24 mouse cellular contexts compared by ENCODE assay signal in the genomic region with DNA sequence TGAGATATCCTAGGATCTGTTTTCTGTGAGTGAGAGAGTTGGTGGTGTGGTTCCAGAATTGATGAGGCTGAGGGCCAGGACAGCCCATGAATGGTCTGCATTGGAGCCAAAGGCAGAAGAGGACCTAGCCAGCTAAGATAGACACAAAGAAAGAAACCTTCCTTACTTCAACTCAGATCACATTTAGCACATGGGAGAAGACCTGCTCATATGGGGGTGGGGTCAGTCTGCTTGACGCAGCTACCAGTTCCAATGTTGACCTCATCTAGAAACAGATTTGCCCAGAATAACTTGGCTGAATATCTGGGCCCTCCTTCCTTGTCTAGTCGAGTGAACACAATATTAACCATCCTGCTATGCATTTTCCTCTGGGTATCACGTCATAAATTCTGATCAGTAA.
A peak's percentile ranks its signal among the peaks of the same experiment; 100 is the strongest.
DNase-seq lines count a peak whose midpoint lies in the region; ATAC-seq and TF ChIP-seq lines count a peak whose summit lies in the region.
"Had no signal": no experiment of that assay in that cellular context is flagged by ENCODE, and none has a peak within 500 bp of the region (broad histone marks: within the 10 kb centered on the region; RNA-seq: fewer than 3 reads in every experiment).

No protein-coding gene starts in this region.

- 80% methylated on average over 3 of the region's 3 CpGs for WGBS in heart, embryonic 10.5 days
- WGBS in heart, embryonic 12.5 days, result 75% methylated on average over 3 of the region's 3 CpGs
- WGBS in liver, embryonic 12.5 days (ENCODE audit: insufficient replicate concordance), result 79% methylated on average over 3 of the region's 3 CpGs
- 83% methylated on average over 3 of the region's 3 CpGs for WGBS in liver, embryonic 11.5 days
- WGBS in liver, embryonic 16.5 days (ENCODE audit: insufficient replicate concordance), result 80% methylated on average over 3 of the region's 3 CpGs

- no peak for ATAC-seq in heart, embryonic 12.5 days (ENCODE audit: insufficient number of reproducible peaks, low FRiP score)
- no peak for ATAC-seq in liver, embryonic 12.5 days
- ATAC-seq in liver, embryonic 11.5 days (replicated peaks; ENCODE audit: low FRiP score), result no peak
- no peak for ATAC-seq in liver, embryonic 16.5 days (ENCODE audit: low read depth)
- ATAC-seq: activated CD4-positive, CD25-positive, alpha-beta regulatory T cell, adult 4 months; CD4-positive, CD25-positive, alpha-beta regulatory T cell, adult 4 months; forebrain, embryonic 14.5 days had no signal

- H3K36me3 ChIP-seq in heart, embryonic 10.5 days, result no peaks in the 10 kb centered on the region
- H3K36me3 ChIP-seq in heart, embryonic 12.5 days, result no peaks in the 10 kb centered on the region
- no peaks in the 10 kb centered on the region for H3K36me3 ChIP-seq in liver, embryonic 12.5 days
- no peaks in the 10 kb centered on the region for H3K36me3 ChIP-seq in liver, embryonic 11.5 days (ENCODE audit: control insufficient read depth, insufficient read depth, low read length)
- peaks cover 0 to 20% of the 10 kb centered on the region in 2 experiments; a peak in 2 of 4 replicates for H3K36me3 ChIP-seq in MEL (ENCODE audit: control insufficient read depth in 1 of 2, insufficient read depth in 2 of 2, low read length in 2 of 2)
- H3K36me3 ChIP-seq in liver, embryonic 16.5 days (ENCODE audit: control insufficient read depth, insufficient read depth), result no peaks in the 10 kb centered on the region
- H3K36me3 ChIP-seq: embryonic facial prominence, embryonic 12.5 days; embryonic facial prominence, embryonic 15.5 days; heart, embryonic 15.5 days; hindbrain, embryonic 12.5 days; hindbrain, embryonic 15.5 days had no signal

- H3K4me1 ChIP-seq in heart, embryonic 10.5 days, result peaks cover 44% of the 10 kb centered on the region
- H3K4me1 ChIP-seq in heart, embryonic 12.5 days (replicated peaks), result peaks cover 40% of the 10 kb centered on the region
- peaks cover 69% of the 10 kb centered on the region for H3K4me1 ChIP-seq in liver, embryonic 12.5 days
- peaks cover 40% of the 10 kb centered on the region for H3K4me1 ChIP-seq in liver, embryonic 11.5 days (replicated peaks; ENCODE audit: control insufficient read depth, insufficient read depth, low read length)
- peaks cover 5 to 23% of the 10 kb centered on the region in 2 experiments for H3K4me1 ChIP-seq in MEL (ENCODE audit: control insufficient read depth in 1 of 2, insufficient read depth in 2 of 2, low read length in 2 of 2)
- peaks cover 44% of the 10 kb centered on the region for H3K4me1 ChIP-seq in liver, embryonic 16.5 days (ENCODE audit: control insufficient read depth, low read depth, low read length)
- H3K4me1 ChIP-seq: hindbrain, embryonic 15.5 days had no signal

- H3K9ac ChIP-seq in heart, embryonic 12.5 days, result no peak overlapping the region
- H3K9ac ChIP-seq in liver, embryonic 12.5 days, result no peak overlapping the region
- no peak overlapping the region for H3K9ac ChIP-seq in liver, embryonic 11.5 days (ENCODE audit: low read depth, low read length)
- no peak overlapping the region for H3K9ac ChIP-seq in MEL (ENCODE audit: control insufficient read depth, low read depth, low read length, poor library complexity, severe bottlenecking)
- no peak overlapping the region for H3K9ac ChIP-seq in liver, embryonic 16.5 days (ENCODE audit: low read depth, low read length)
- H3K9ac ChIP-seq: embryonic facial prominence, embryonic 12.5 days; embryonic facial prominence, embryonic 15.5 days; heart, embryonic 15.5 days; hindbrain, embryonic 12.5 days; hindbrain, embryonic 15.5 days had no signal

- H3K27me3 ChIP-seq in heart, embryonic 10.5 days (ENCODE audit: insufficient read depth, poor library complexity, severe bottlenecking), result no peaks in the 10 kb centered on the region
- H3K27me3 ChIP-seq in heart, embryonic 12.5 days (replicated peaks), result no peaks in the 10 kb centered on the region
- no peaks in the 10 kb centered on the region for H3K27me3 ChIP-seq in liver, embryonic 12.5 days (replicated peaks)
- no peaks in the 10 kb centered on the region for H3K27me3 ChIP-seq in liver, embryonic 11.5 days (replicated peaks; ENCODE audit: control insufficient read depth, insufficient read depth, low read length)
- H3K27me3 ChIP-seq in MEL (ENCODE audit: control insufficient read depth in 1 of 2, insufficient read depth in 2 of 2, low read length in 2 of 2), result no peaks in the 10 kb centered on the region
- no peaks in the 10 kb centered on the region for H3K27me3 ChIP-seq in liver, embryonic 16.5 days (ENCODE audit: control insufficient read depth, insufficient read depth, low read depth, low read length)
- H3K27me3 ChIP-seq: embryonic facial prominence, embryonic 12.5 days; embryonic facial prominence, embryonic 15.5 days; heart, embryonic 15.5 days; hindbrain, embryonic 12.5 days; hindbrain, embryonic 15.5 days had no signal

- TF ChIP-seq POLR2A in MEL (IDR thresholded peaks at IDR 0.05; ENCODE audit: control insufficient read depth in 1 of 2, insufficient read depth in 1 of 2, low read depth in 1 of 2, low read length in 2 of 2, poor library complexity in 1 of 2), result no peak

- peak overlapping the region; percentile 52; the same call in 1 of the 2 replicates for H3K27ac ChIP-seq in heart, embryonic 10.5 days
- no peak overlapping the region for H3K27ac ChIP-seq in heart, embryonic 12.5 days (ENCODE audit: poor library complexity, severe bottlenecking)
- H3K27ac ChIP-seq in liver, embryonic 12.5 days, result 0 out of 2 replicates have a peak overlapping the region, but pooled peaks have one; percentile 11
- H3K27ac ChIP-seq in liver, embryonic 11.5 days (ENCODE audit: low read depth, low read length), result no peak overlapping the region
- H3K27ac ChIP-seq in MEL (ENCODE audit: control insufficient read depth, low read depth, low read length), result no peak overlapping the region
- H3K27ac ChIP-seq in liver, embryonic 16.5 days (ENCODE audit: low read length), result 0 out of 2 replicates have a peak overlapping the region, but pooled peaks have one; percentile 24
- H3K27ac ChIP-seq: embryonic facial prominence, embryonic 12.5 days; embryonic facial prominence, embryonic 15.5 days; heart, adult 2 months; hindbrain, embryonic 12.5 days; hindbrain, embryonic 15.5 days had no signal

- no peak overlapping the region for H3K4me2 ChIP-seq in heart, embryonic 12.5 days
- no peak overlapping the region for H3K4me2 ChIP-seq in liver, embryonic 12.5 days
- no peak overlapping the region for H3K4me2 ChIP-seq in liver, embryonic 11.5 days
- H3K4me2 ChIP-seq in liver, embryonic 16.5 days (ENCODE audit: low read depth, low read length), result no peak overlapping the region
- H3K4me2 ChIP-seq: embryonic facial prominence, embryonic 12.5 days; embryonic facial prominence, embryonic 15.5 days; heart, embryonic 11.5 days; heart, embryonic 15.5 days; hindbrain, embryonic 12.5 days; hindbrain, embryonic 15.5 days had no signal

- no peak for DNase-seq in heart, embryonic 10.5 days (ENCODE audit: low spot score)
- DNase-seq in liver, embryonic 11.5 days (ENCODE audit: low spot score), result no peak
- no peak for DNase-seq in MEL (ENCODE audit: low read depth, low spot score)
- DNase-seq: adrenal gland, adult 8-10 months; adrenal gland, postnatal 25 days; cerebellum, adult 18-20 months; cerebellum, adult 9-10 months; cerebellum, postnatal 25 days; gastrocnemius, postnatal 10 days; gastrocnemius, postnatal 36 days; heart, adult 2 months; heart, postnatal 14 days had no signal

- no peak for TF ChIP-seq RAD21 in MEL (IDR thresholded peaks at IDR 0.05; ENCODE audit: low read depth, low read length)

- H3K4me3 ChIP-seq in heart, embryonic 10.5 days, result no peak overlapping the region
- H3K4me3 ChIP-seq in heart, embryonic 12.5 days, result no peak overlapping the region
- H3K4me3 ChIP-seq in liver, embryonic 12.5 days, result no peak overlapping the region
- no peak overlapping the region for H3K4me3 ChIP-seq in liver, embryonic 11.5 days (ENCODE audit: low read depth, low read length)
- H3K4me3 ChIP-seq in MEL (ENCODE audit: control insufficient read depth in 1 of 2, insufficient read depth in 1 of 2, low read depth in 2 of 2, low read length in 2 of 2), result no peak overlapping the region
- no peak overlapping the region for H3K4me3 ChIP-seq in liver, embryonic 16.5 days (ENCODE audit: low read depth, low read length)
- H3K4me3 ChIP-seq: embryonic facial prominence, embryonic 12.5 days; embryonic facial prominence, embryonic 15.5 days; heart, adult 2 months; heart, embryonic 15.5 days; hindbrain, embryonic 12.5 days; hindbrain, embryonic 15.5 days had no signal

- no peaks in the 10 kb centered on the region for H3K79me2 ChIP-seq in MEL (ENCODE audit: control insufficient read depth, insufficient read depth, low read length, poor library complexity)

- TF ChIP-seq EP300 in MEL (IDR thresholded peaks at IDR 0.05; ENCODE audit: low read depth in 1 of 2, low read length in 2 of 2), result no peak

- TF ChIP-seq CTCF in MEL (IDR thresholded peaks at IDR 0.05 in 2 of 3, conservative IDR thresholded peaks at IDR 0.05 in 1 of 3; ENCODE audit: control insufficient read depth in 1 of 3, insufficient read depth in 1 of 3, low read depth in 2 of 3, low read length in 3 of 3, poor library complexity in 1 of 3, severe bottlenecking in 1 of 3), result no peak

- H3K9me3 ChIP-seq in heart, embryonic 10.5 days, result no peaks in the 10 kb centered on the region
- H3K9me3 ChIP-seq in heart, embryonic 12.5 days (replicated peaks), result no peaks in the 10 kb centered on the region
- no peaks in the 10 kb centered on the region for H3K9me3 ChIP-seq in liver, embryonic 12.5 days (replicated peaks)
- H3K9me3 ChIP-seq in liver, embryonic 11.5 days (ENCODE audit: control insufficient read depth, low read length), result no peaks in the 10 kb centered on the region
- H3K9me3 ChIP-seq in MEL (replicated peaks; ENCODE audit: insufficient read depth, low read length), result no peaks in the 10 kb centered on the region
- no peaks in the 10 kb centered on the region for H3K9me3 ChIP-seq in liver, embryonic 16.5 days (replicated peaks; ENCODE audit: control insufficient read depth, low read length)
- H3K9me3 ChIP-seq: embryonic facial prominence, embryonic 12.5 days; embryonic facial prominence, embryonic 15.5 days; heart, embryonic 15.5 days; hindbrain, embryonic 12.5 days; hindbrain, embryonic 15.5 days had no signal

TF ChIP-seq in MEL, 35 proteins besides CTCF, POLR2A, EP300 and RAD21:
- TF ChIP-seq KAT2A (conservative IDR thresholded peaks at IDR 0.05; ENCODE audit: low read depth, low read length), result no peak
- TF ChIP-seq MAZ (IDR thresholded peaks at IDR 0.05; ENCODE audit: low read depth, low read length), result 0 out of 2 replicates have a peak, but pooled peaks have one; percentile 5

Comparison
In these comparisons a context has a peak if more than half of its experiments do, and no peak if none do; other contexts are left out.
1. H3K27ac ChIP-seq: peak in heart, embryonic 10.5 days (single experiment), liver, embryonic 12.5 days (single experiment) and liver, embryonic 16.5 days (single experiment); none in heart, embryonic 12.5 days (single experiment), liver, embryonic 11.5 days (single experiment) and MEL (single experiment).